Mouse (Mus musculus) spleen, adult 2 months (tissue): Measurements from ENCODE around the gene Pwp2.

Source experiments
- CTCF ChIP-seq: fragments of 200-500 bp; IDR thresholded peaks from 2 replicates; pipeline ENCODE4 v1.5.1; 2011; ENCODE audit warnings: mild to moderate bottlenecking, inconsistent platforms; ENCODE audit not compliant: insufficient read depth, insufficient read length, insufficient replicate concordance; ENCODE audit errors: extremely low read depth
- POLR2A ChIP-seq: fragments of 200-500 bp; IDR thresholded peaks from 2 replicates; pipeline ENCODE4 v1.6.1; 2011; ENCODE audit warnings: low read depth, low read length, inconsistent platforms

DNA sequence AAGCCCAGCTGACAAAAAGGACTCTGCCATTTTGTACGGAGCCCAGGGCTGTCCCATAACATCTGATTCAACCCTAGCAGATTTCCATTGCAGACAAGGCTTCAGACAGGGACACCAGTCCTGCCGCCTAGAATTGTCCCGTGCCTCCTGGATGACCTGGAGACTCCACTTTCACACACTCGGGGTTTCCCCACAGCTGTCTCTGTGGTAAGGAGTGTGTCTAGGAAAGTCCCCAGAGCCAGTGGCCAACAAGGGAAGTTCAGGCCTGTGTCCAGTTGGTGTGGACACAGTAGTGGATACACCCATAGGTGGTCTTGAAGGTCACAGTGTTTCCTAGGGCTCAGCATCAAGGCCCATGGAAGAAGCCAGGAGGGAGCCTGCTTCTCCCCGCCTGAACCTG is 49.0 kb downstream of the Pwp2 start:
- TF ChIP-seq CTCF, result no peak
- no peak for TF ChIP-seq POLR2A
